Mouse (Mus musculus) CD4-positive, CD25-positive, alpha-beta regulatory T cell, adult 4 months (primary cell): Measurements from ENCODE around the gene Hoxd11. TPM values are rescaled to one million over a fixed set of nuclear protein-coding genes. Genes with fewer than 3 reads are reported as not detected.
A peak's percentile ranks its signal among the peaks of the same experiment; 100 is the strongest.

Experiments used
- ATAC-seq: one replicate; pipeline ENCODE4 v1.8.0; 2017
- polyA plus RNA-seq, 2 experiments: library from polyadenylated mRNA; unstranded; fragments of 100-300 nt; shearing (Covaris generic); gene quantifications; one replicate each; pipeline ENCODE4 v1.2.1; 2017

The Hoxd11 gene
- polyA plus RNA-seq, 2 experiments from 2014 or later, result not detected

GRCm38 (mm10) chr2:74682796-74683195 is 3.4 kb downstream of the Hoxd11 start:
- no peak for ATAC-seq

GRCm38 (mm10) chr2:74683471-74683951 is 4.2 kb downstream of the Hoxd11 start:
- ATAC-seq, result no peak

- no peak for ATAC-seq
These were observed 4.7 kb downstream of the Hoxd11 start for GRCm38 (mm10) chr2:74684106-74684505.

GRCm38 (mm10) chr2:74685059-74685603 is 5.8 kb downstream of the Hoxd11 start:
- ATAC-seq, result no peak

GRCm38 (mm10) chr2:74686301-74686987 is 7.1 kb downstream of the Hoxd11 start:
- no peak for ATAC-seq

- ATAC-seq, result no peak
These were observed 7.8 kb downstream of the Hoxd11 start for GRCm38 (mm10) chr2:74686988-74687697.

- no peak for ATAC-seq
These were observed 8.6 kb downstream of the Hoxd11 start for GRCm38 (mm10) chr2:74687698-74688555.

- no peak for ATAC-seq
These were observed 9.6 kb downstream of the Hoxd11 start for GRCm38 (mm10) chr2:74688795-74689573.

- no peak for ATAC-seq
These were observed 10.4 kb downstream of the Hoxd11 start for GRCm38 (mm10) chr2:74689574-74690337.

- ATAC-seq, result no peak
These were observed 11.0 kb downstream of the Hoxd11 start for GRCm38 (mm10) chr2:74690338-74690716.

- no peak for ATAC-seq
These were observed 11.9 kb downstream of the Hoxd11 start, which contains the start of gene Hoxd10 for GRCm38 (mm10) chr2:74691022-74691951. Gene Hoxd10, plus strand, starts transcription at chr2:74691924.

GRCm38 (mm10) chr2:74691995-74692807 is 12.8 kb downstream of the Hoxd11 start:
- no peak for ATAC-seq

- ATAC-seq, result no peak
These were observed 13.6 kb downstream of the Hoxd11 start for GRCm38 (mm10) chr2:74692808-74693431.

GRCm38 (mm10) chr2:74693432-74693827 is 14.1 kb downstream of the Hoxd11 start:
- no peak for ATAC-seq

GRCm38 (mm10) chr2:74694066-74694465 is 14.7 kb downstream of the Hoxd11 start:
- peak; percentile 33 for ATAC-seq

GRCm38 (mm10) chr2:74695383-74695782 is 16.0 kb downstream of the Hoxd11 start:
- ATAC-seq, result no peak

- ATAC-seq, result no peak
These were observed 16.6 kb downstream of the Hoxd11 start for GRCm38 (mm10) chr2:74695813-74696430.
